Mouse (Mus musculus) C2C12 (cell line): Measurements from ENCODE around the gene Cdadc1. TPM values are rescaled to one million over a fixed set of nuclear protein-coding genes. Genes with fewer than 3 reads are reported as not detected.

Experiments used
- H3K27me3 ChIP-seq: one replicate; pipeline ENCODE4 v1.6.1; 2011; ENCODE audit not compliant: control insufficient read depth, insufficient read depth, insufficient read length
- H3K36me3 ChIP-seq: one replicate; pipeline ENCODE4 v1.6.1; 2011; ENCODE audit not compliant: control insufficient read depth, insufficient read depth
- H3K4me3 ChIP-seq: one replicate; pipeline ENCODE4 v1.5.1; 2011; ENCODE audit warnings: mild to moderate bottlenecking, control low read depth; ENCODE audit not compliant: poor library complexity, insufficient read depth, severe bottlenecking
- H3K79me2 ChIP-seq: one replicate; pipeline ENCODE4 v1.6.1; 2011; ENCODE audit not compliant: control insufficient read depth, insufficient read depth
- H3K79me3 ChIP-seq: one replicate; pipeline ENCODE4 v1.6.1; 2011; ENCODE audit warnings: low read depth, control low read depth
- H3ac ChIP-seq: one replicate; pipeline ENCODE3; 2011; ENCODE audit warnings: low read depth; ENCODE audit not compliant: control insufficient read depth, insufficient read length
- CEBPB ChIP-seq: IDR thresholded peaks from one replicate; pipeline ENCODE4 v1.6.1; 2011; ENCODE audit warnings: low read depth, mild to moderate bottlenecking, control low read depth, moderate library complexity
- CTCF ChIP-seq: IDR thresholded peaks from one replicate; pipeline ENCODE4 v1.5.1; 2011; ENCODE audit not compliant: control insufficient read depth, insufficient read depth, insufficient read length
- FOSL1 ChIP-seq: IDR thresholded peaks from one replicate; pipeline ENCODE4 v1.8.0; 2011; ENCODE audit warnings: mild to moderate bottlenecking, low read length; ENCODE audit not compliant: poor library complexity, insufficient read depth, severe bottlenecking
- MAX ChIP-seq: IDR thresholded peaks from one replicate; pipeline ENCODE4 v1.6.1; 2011; ENCODE audit warnings: mild to moderate bottlenecking, control low read depth
- MYOD1 ChIP-seq: IDR thresholded peaks from one replicate; pipeline ENCODE4 v1.6.1; 2011; ENCODE audit warnings: low read depth; ENCODE audit not compliant: control insufficient read depth, insufficient read length
- MYOG ChIP-seq: IDR thresholded peaks from one replicate; pipeline ENCODE4 v1.6.1; 2011; ENCODE audit not compliant: control insufficient read depth, insufficient read length; ENCODE audit errors: extremely low read depth
- USF1 ChIP-seq: IDR thresholded peaks from one replicate; pipeline ENCODE4 v1.6.1; 2011; ENCODE audit warnings: low read depth, mild to moderate bottlenecking, control low read depth, moderate library complexity
- polyA plus RNA-seq: library from polyadenylated mRNA; unstranded; fragments of >200 nt; fragmentation: generic; extraction: Trizol; gene quantifications from one replicate; pipeline ENCODE4 v1.2.1, GENCODE M21; 2012; ENCODE audit warnings: missing spikeins

The Cdadc1 gene
- polyA plus RNA-seq, 1 experiment: 8.2 TPM

- Histone ChIP-seq H3K4me3 (no peak overlapping the region), H3K79me2 (no peaks in the 10 kb centered on the region), H3ac (no peak overlapping the region), H3K27me3 (no peaks in the 10 kb centered on the region), H3K36me3 (peaks cover 10% of the 10 kb centered on the region), H3K79me3 (no peaks in the 10 kb centered on the region)
- TF ChIP-seq MAX (no peak), CTCF (no peak), CEBPB (no peak), USF1 (no peak), FOSL1 (no peak), MYOD1 (no peak), MYOG (no peak)
These were observed 59.8 kb downstream of the Cdadc1 start for GRCm38 (mm10) chr14:59537829-59538432.

- H3K79me2 ChIP-seq: no peaks in the 10 kb centered on the region
- H3K4me3 ChIP-seq: no peak overlapping the region
- H3K27me3 ChIP-seq: no peaks in the 10 kb centered on the region
- H3K79me3 ChIP-seq: no peaks in the 10 kb centered on the region
- H3K36me3 ChIP-seq: peaks cover 8% of the 10 kb centered on the region
- TF ChIP-seq CEBPB: no peak
- no peak for TF ChIP-seq MYOD1
- TF ChIP-seq MYOG: no peak
- TF ChIP-seq CTCF: no peak
- TF ChIP-seq FOSL1: no peak
- TF ChIP-seq USF1: no peak
- no peak for TF ChIP-seq MAX
- H3ac ChIP-seq: no peak overlapping the region
These were observed 63.9 kb downstream of the Cdadc1 start for GRCm38 (mm10) chr14:59533908-59534307.

DNA sequence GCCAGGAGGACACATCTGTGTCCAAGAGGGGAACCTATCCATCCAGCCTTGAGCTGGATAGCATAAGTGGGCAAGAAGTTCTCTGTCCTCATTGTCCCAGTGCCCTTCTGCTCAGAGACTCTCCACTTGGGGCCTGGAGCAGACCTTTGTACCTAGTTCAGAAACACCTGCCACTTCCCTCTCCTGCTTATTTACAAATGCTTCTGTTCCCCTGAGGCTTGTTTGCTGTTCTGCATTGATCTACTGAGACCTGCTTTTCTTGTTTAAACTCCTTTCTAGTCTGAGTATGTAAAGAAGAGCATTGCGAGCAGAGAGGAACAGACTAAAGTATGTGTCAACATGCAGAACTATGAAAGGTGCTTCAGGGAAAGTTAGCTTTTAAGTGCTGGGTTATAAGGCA, 64.8 kb downstream of the Cdadc1 start:
- Histone ChIP-seq H3K79me3 (no peaks in the 10 kb centered on the region), H3ac (no peak overlapping the region)
- TF ChIP-seq CEBPB (no peak), MYOD1 (no peak), MYOG (no peak), FOSL1 (no peak), CTCF (no peak)

GRCm38 (mm10) chr14:59530801-59531200, 67.0 kb downstream of the Cdadc1 start:
- Histone ChIP-seq H3ac (no peak overlapping the region), H3K36me3 (peaks cover 11% of the 10 kb centered on the region), H3K4me3 (no peak overlapping the region)

More for the DNA sequence above, 64.8 kb downstream of the Cdadc1 start:
- Histone ChIP-seq H3K79me2 (no peaks in the 10 kb centered on the region), H3K36me3 (peaks cover 11% of the 10 kb centered on the region), H3K4me3 (no peak overlapping the region), H3K27me3 (no peaks in the 10 kb centered on the region)

GRCm38 (mm10) chr14:59525843-59526242, 71.9 kb downstream of the Cdadc1 start:
- H3K36me3 ChIP-seq: peaks cover 24% of the 10 kb centered on the region
- no peaks in the 10 kb centered on the region for H3K27me3 ChIP-seq
- no peak overlapping the region for H3ac ChIP-seq
- H3K79me3 ChIP-seq: no peaks in the 10 kb centered on the region
- H3K4me3 ChIP-seq: no peak overlapping the region
- TF ChIP-seq CEBPB (no peak), MYOD1 (no peak), CTCF (no peak), FOSL1 (no peak), MYOG (no peak), MAX (no peak), USF1 (no peak)
- H3K79me2 ChIP-seq: no peaks in the 10 kb centered on the region

More at GRCm38 (mm10) chr14:59530801-59531200, 67.0 kb downstream of the Cdadc1 start:
- no peaks in the 10 kb centered on the region for H3K79me2 ChIP-seq
- H3K79me3 ChIP-seq: no peaks in the 10 kb centered on the region
- H3K27me3 ChIP-seq: no peaks in the 10 kb centered on the region
- TF ChIP-seq MYOD1: no peak
- TF ChIP-seq FOSL1: no peak
- TF ChIP-seq CTCF: no peak
- no peak for TF ChIP-seq USF1

GRCm38 (mm10) chr14:59513922-59514444, 83.8 kb downstream of the Cdadc1 start:
- H3K27me3 ChIP-seq: no peaks in the 10 kb centered on the region
- H3ac ChIP-seq: no peak overlapping the region
- no peaks in the 10 kb centered on the region for H3K79me3 ChIP-seq
- H3K79me2 ChIP-seq: no peaks in the 10 kb centered on the region
- TF ChIP-seq USF1 (no peak), CTCF (no peak), MAX (no peak)
- H3K36me3 ChIP-seq: no peaks in the 10 kb centered on the region
- H3K4me3 ChIP-seq: no peak overlapping the region

Other genes with a start within 250 kb of the Cdadc1 start
- not detected for gene Phf11d, start 232.5 kb downstream of the Cdadc1 start, polyA plus RNA-seq
- gene Phf11c, start 202.6 kb downstream of the Cdadc1 start, polyA plus RNA-seq: 0.18 TPM
- gene Setdb2, start 157.1 kb downstream of the Cdadc1 start, polyA plus RNA-seq: 2.9 TPM
- 10.9 TPM for gene Cab39l, start 157.0 kb downstream of the Cdadc1 start, polyA plus RNA-seq
- gene Shisa2, start 27.3 kb upstream of the Cdadc1 start, polyA plus RNA-seq: 0.09 TPM